Mouse (Mus musculus) bone marrow macrophage, adult 2 months (primary cell): ENCODE results near the gene Bdkrb1. TPM values are rescaled to one million over a fixed set of nuclear protein-coding genes. Genes with fewer than 3 reads are reported as not detected.

Source experiments
- H3K27ac ChIP-seq: 2 replicates; pipeline ENCODE4 v1.5.1; 2012; ENCODE audit warnings: low read depth, low read length; ENCODE audit not compliant: insufficient read depth
- H3K4me1 ChIP-seq: 2 replicates; pipeline ENCODE4 v1.6.1; 2012; ENCODE audit warnings: low read length; ENCODE audit not compliant: control insufficient read depth, insufficient read depth
- H3K4me3 ChIP-seq: 2 replicates; pipeline ENCODE4 v1.5.1; 2012; ENCODE audit warnings: mild to moderate bottlenecking, low read length, moderate library complexity; ENCODE audit not compliant: insufficient read depth
- CTCF ChIP-seq: IDR thresholded peaks from 2 replicates; pipeline ENCODE4 v1.5.1; 2012; ENCODE audit warnings: low read depth, mild to moderate bottlenecking, low read length, moderate library complexity
- POLR2A ChIP-seq: IDR thresholded peaks from 2 replicates; pipeline ENCODE4 v1.6.1; 2012; ENCODE audit warnings: mild to moderate bottlenecking, low read depth, low read length, borderline replicate concordance
- polyA plus RNA-seq: library from polyadenylated mRNA; stranded (reverse); fragments of >200 nt; gene quantifications from 2 replicates; pipeline ENCODE4 v1.2.4, GENCODE M21; 2012; ENCODE audit not compliant: missing spikeins, insufficient read depth, insufficient read length

Gene Bdkrb1
- polyA plus RNA-seq = not detected in 2 replicates

DNA sequence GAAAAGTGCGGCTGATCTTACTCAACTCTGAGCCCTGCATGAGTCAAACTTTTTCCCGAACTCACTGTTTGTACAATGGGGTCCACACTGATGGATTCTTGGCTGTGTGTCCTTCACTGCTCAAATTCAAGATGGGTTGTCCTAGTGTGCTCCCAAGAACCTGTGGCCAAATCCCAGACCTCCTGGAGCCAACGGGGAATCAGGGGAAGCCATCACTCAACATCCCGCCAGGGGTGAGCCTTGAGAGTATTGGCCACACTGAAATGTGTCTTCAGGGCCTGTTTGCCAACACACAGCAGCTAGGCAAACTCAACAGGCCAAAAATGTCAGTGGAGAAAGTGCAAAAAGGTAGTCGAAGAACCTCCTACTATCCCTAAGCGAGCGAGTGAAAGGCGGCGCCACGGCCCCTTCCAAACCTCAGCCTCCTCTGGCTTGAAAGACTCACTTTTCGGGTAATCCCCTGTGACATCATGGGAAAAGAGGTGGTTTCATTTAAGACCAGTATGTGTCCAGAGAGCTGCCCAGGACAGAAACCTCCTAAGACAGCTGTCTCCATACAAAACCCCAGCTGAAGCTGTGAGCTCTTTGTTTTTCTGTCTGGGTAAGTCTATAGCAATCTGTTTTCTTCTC, at the start of gene Bdkrb1:
Gene Bdkrb1 (plus strand): TSS at position 505 of the 630 bp plus-strand sequence.
- Histone ChIP-seq H3K4me1 (no peaks in the 10 kb centered on the region), H3K4me3 (no peak within 1 kb of the TSS), H3K27ac (no peak within 1 kb of the TSS)
- TF ChIP-seq POLR2A (no peak), CTCF (no peak)

DNA sequence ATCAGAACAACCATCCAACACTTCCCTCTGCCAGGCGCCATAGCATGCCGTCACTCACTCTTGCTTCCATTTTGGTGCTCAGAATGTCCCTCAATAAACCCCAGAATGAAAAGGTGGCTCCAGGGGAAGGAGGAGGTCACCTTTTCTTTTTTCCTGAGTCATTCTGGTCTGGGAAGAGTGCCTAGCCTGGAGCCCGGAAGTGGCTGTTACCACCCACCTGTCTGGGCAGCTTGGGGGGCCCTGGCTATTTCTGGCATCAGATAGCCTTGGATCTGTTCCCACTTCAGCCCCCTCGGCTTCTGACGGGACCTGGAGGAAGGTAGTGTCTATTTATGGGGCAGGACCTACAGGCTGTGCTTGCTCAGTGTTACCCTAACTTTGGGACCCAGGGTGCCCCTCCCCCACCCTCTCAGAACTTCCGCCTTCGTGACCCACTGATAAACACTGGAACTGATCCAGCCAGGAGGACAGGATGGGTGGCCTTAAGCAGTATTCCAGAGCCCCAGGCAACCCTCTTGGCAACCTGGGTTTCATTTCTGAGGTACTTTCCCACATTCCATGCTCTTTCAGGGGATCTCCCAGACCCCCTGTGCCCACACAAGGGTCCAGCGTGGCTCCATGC, 48.6 kb upstream of the Bdkrb1 start:
- TF ChIP-seq CTCF (no peak), POLR2A (no peak)
- no peaks in the 10 kb centered on the region for H3K4me1 ChIP-seq
- H3K4me3 ChIP-seq = no peak overlapping the region
- no peak overlapping the region for H3K27ac ChIP-seq

DNA sequence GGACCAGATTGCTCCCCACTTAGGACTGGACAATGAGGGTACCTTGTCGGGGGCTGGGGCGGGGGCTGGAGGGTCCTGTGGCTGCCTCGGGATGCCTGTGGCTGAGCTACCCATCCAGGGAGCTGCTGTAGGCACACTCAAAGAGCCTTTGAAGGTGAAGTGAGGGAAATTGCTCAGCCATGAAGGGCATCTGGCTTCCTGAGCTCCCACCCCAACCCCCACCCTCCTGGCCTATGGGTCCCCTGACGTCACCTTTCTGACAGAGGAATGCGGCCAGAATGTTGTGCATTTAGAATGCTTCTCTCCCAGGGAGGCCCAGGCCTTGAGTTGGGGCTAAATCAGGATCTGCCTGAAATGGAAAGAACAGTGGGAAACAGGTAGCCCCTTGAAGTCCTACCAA, 47.7 kb upstream of the Bdkrb1 start:
- Histone ChIP-seq H3K27ac (no peak overlapping the region), H3K4me3 (no peak overlapping the region)
- TF ChIP-seq POLR2A = no peak
- no peak for TF ChIP-seq CTCF

DNA sequence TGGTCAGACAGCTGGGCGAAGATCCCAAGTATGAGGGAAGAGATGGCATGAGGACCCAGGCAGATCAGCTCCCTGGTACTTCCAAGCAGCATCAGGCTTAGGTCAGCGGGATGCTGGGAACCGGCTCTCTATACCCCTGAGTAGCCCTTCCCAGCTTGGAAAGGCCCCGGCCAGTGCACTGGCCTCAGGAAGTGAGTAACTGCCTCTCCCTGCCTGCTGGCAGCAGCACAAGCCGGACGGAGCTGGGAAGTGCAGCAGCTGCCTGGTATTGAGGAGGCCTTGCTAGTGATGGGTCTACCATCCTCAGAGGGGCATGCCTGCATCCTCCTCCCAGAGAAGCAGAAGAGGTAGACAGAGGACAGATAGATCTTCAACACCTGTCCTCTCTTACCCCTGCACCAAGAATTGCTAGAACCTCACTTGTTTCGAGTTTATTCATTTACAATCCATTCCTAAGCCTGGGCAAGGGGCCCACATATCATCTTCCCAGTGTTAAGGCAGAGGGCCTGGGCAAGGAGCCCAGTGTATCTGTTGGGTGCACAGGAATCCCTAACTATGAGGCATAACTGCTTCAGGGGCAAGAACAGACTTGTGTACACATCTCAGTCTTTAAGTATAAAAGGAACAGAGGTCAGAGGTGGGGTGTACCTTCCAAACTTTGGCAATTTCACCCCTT, 45.5 kb upstream of the Bdkrb1 start:
- no peak for TF ChIP-seq CTCF
- no peak for TF ChIP-seq POLR2A
- Histone ChIP-seq H3K27ac (no peak overlapping the region), H3K4me1 (no peaks in the 10 kb centered on the region), H3K4me3 (no peak overlapping the region)

More for the DNA sequence above, 47.7 kb upstream of the Bdkrb1 start:
- H3K4me1 ChIP-seq = no peaks in the 10 kb centered on the region

DNA sequence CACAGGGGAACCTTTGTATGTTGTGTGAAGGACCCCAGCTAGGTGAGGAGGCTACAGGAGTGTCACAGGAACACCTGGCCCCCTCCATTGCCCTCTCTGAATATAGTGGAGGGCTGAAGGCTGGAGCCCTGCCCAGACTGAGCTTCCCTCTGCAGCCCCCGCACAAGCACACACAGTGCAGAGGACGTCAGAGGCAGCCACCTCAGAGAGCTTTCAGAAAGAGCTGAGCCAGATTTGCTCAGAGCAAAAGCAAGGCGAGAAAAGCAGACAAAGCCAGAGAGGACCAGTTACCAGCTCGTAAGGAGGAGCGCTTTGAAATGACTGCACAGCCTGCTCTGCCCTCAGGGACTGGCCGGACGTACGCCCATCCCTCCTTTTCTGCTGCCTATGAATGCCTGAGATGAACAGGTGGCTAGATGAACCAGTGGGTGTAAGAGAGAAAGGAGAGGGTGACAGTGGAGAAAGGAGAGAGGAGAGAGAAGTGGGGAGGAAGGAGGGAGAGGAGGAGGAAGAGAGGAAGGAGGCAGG, 41.8 kb upstream of the Bdkrb1 start:
- Histone ChIP-seq H3K4me1 (no peaks in the 10 kb centered on the region), H3K27ac (no peak overlapping the region), H3K4me3 (no peak overlapping the region)
- no peak for TF ChIP-seq CTCF
- no peak for TF ChIP-seq POLR2A

DNA sequence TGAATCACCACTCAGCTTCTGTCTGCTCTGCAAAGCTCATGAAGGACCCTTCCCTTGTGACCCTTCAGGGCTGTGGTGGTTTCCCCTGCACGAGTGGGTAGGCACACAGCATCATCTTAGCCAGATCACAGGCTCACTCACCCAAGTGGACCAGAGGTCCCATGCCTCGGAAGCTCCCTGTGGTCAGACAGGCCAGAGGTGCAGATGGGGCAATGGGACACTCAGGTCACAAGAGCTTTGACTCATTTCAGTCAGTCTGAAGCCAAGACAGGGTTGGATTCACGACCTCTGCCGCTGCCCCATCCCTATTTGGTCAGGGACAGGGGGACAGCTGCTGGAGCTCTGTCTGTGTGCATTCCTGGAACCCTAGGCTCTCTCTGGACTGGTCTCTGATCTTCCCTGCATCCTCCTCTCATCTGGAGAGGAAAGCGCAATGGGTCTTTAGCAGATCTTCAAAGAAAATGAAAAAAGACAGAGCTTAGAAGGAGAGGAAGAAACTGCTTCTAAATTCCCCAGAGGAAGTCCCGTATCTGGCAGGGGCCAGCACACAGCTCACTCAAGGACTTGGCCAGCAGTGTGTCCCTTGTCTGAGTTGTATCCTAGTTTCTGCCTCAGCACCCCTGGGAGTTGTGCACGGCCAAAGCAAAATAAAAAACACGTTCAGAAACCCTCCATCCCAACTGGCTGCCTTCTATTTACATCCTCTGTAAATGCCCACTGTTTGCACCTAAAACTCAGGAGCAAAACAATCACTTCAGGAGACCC, 40.6 kb upstream of the Bdkrb1 start:
- H3K4me3 ChIP-seq = no peak overlapping the region
- TF ChIP-seq POLR2A = no peak
- no peak for TF ChIP-seq CTCF
- H3K4me1 ChIP-seq = no peaks in the 10 kb centered on the region
- H3K27ac ChIP-seq = no peak overlapping the region

DNA sequence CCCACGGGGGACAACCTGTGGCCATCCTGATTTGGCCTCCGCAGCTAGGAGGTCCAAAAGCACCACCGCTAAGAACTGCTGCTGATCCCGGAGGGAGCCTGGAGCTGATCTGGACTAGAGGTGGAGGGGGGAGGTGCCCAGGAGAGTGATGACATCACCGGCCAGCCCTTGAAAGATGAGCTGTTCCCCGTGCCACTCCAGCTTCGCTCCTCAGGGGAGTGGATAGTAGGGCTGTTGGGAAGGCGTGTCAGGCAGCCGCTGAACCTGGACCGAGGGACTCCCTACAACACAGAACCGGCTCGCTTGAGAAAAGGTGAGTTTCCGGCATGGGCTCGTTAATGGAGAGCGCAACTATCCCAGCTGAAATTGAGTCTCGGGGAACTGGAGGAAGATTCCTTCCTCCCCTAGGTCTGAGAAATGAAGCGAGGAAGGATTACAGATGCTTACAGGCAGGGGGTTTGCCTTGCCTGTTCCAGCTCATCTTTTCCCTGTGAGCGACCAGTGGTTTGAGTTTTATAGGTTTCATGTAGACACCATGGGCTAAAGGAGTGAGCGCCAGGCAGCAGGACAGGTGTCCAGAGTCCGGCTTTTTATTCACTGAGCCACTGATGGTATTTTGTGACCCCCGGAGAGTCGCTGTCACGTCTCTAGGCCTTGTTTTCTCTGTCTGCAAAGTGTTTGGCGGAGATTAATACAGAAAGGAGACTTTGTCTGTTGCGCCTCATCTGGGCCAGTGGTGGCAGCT, 39.8 kb upstream of the Bdkrb1 start, which contains the start of gene Bdkrb2:
Gene Bdkrb2 (plus strand): TSS at position 291 of the 745 bp plus-strand sequence.
- H3K27ac ChIP-seq = no peak within 1 kb of the TSS
- no peak within 1 kb of the TSS for H3K4me3 ChIP-seq
- TF ChIP-seq POLR2A (no peak), CTCF (no peak)
- no peaks in the 10 kb centered on the region for H3K4me1 ChIP-seq

DNA sequence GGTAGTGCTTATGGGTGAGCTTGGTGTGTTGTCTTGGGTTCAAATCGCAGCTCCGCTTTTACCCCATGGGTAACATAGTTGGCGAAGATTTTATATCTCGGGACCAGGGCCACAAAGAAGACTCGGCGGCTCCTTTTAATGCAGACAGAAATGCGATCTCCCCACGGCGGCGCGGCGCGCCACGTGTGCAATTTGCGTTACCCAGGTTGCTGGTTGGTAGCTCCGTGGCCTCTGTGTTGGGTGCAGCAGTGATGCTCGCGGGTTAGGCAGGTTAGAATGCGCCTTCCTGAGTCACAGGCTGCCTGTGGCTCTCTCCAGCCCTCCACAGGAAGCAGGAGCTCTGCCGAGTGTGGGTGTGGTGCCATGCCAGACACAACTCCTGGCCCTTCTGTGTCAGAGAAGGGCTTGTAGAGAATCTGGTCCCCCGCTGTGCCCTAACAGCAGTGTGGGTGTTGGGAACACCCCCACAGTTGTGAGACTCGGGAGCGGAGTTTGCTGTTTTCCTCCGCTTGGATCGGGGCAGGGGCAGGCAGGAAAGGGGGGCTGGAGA, 39.1 kb upstream of the Bdkrb1 start:
- TF ChIP-seq CTCF (no peak), POLR2A (no peak)
- Histone ChIP-seq H3K27ac (no peak overlapping the region), H3K4me1 (no peaks in the 10 kb centered on the region), H3K4me3 (no peak overlapping the region)

DNA sequence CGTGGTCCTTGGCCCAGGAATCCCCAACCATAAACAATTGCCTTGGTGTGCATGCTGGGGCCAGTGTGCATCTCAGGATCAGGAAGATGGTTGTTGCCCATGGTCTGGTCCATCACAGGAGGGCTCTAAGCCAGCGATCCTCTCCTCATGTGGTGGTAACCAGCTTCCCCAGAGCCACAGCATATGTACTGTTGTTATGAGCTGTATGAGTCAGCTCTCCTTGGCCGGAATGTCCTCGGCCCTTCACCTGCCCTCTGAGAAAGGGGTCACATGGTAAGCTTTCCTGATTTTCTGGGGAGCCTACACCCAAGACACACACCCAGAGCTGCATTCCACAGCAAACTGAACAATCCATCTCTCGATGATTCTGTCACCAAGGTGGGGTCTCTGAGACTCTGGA, 37.7 kb upstream of the Bdkrb1 start:
- H3K4me3 ChIP-seq = no peak overlapping the region
- H3K4me1 ChIP-seq = no peaks in the 10 kb centered on the region
- TF ChIP-seq CTCF (no peak), POLR2A (no peak)
- no peak overlapping the region for H3K27ac ChIP-seq
